Mouse (Mus musculus) hindlimb bud, embryonic 11.5 days (tissue): ENCODE results near the gene Bmper.

Experiments used
- DNase-seq: peaks from one replicate; pipeline ENCODE4 v3.0.0-alpha.2; 2012; ENCODE audit warnings: low read depth, low spot score; ENCODE audit errors: extremely low spot score

Gene Bmper

GRCm38 (mm10) chr9:23235368-23236002, 12.6 kb downstream of the Bmper start:
- DNase-seq, result no peak

DNA sequence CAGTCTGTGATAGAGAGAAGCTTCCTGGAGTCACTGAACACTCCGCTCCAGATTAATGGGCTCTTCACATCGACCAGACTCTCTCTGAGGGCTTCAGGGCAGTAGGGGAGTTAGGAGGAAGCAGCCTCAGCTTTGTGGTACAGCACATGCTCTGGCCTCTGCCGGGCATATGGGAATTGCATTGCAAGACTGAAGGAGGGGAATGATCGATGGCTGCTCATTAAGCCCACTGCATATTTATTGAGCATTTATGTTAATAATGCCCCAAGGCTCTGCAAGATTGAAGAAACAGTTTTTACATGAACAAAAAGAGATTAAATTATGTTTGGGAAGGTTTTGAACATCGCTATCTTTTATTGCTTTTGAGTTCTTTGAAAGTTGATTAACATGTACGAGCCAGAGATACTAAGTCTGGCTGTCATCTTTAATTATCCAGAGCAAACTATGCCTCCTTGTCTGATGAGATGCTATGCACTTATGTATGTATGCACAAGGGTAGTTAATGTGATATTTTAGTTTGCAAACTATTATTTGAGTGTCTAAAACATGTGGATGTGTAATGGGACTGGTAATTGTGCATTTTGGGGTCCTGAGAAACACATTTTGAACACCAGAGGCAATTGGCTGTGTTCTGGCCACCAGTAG, 13.9 kb downstream of the Bmper start:
- no peak for DNase-seq

- DNase-seq, result no peak
Observed at GRCm38 (mm10) chr9:23239011-23239410, 16.1 kb downstream of the Bmper start.

- no peak for DNase-seq
Observed at GRCm38 (mm10) chr9:23242911-23243310, 20.0 kb downstream of the Bmper start.

DNA sequence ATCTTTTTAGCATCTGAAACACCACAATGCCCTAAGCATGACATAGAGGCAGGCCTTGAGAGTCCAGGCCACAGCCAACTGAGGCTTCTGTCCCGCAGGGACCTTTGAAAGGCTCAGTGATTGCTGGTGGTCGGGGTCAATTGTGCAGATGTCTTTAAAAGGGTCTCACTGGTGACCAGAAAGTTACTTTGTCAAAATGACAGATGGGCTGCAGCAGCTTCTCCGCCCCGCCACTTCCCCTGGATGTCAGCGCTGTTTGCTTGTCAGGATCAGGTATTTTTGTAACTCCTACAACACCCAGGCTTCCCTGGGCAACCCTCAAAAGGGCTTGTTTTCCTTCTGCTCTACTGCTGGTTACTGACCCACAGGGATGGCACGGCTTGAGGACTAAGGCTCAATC, 21.0 kb downstream of the Bmper start:
- no peak for DNase-seq

DNA sequence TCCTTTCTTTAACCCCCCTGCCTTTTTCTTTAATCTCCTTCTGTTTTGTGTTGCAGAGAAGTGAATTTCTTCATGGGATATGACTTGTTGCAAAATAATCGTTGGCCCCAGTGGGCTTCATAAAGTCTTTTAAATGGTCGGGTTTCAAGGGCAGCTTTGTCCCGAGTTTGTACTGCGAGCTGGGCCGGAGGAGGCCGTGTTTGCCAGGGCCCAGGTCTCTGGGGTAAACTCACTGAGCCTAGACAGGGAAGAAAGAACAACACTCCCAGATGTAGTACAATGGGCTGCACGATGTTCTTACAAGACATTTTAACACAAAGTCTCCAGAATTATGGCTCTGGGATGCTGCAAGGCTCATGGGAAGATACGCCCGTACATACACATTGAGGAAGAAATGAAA, 23.5 kb downstream of the Bmper start:
- DNase-seq, result no peak

GRCm38 (mm10) chr9:23250026-23250425, 27.1 kb downstream of the Bmper start:
- no peak for DNase-seq

- no peak for DNase-seq
Observed at GRCm38 (mm10) chr9:23251001-23251400, 28.1 kb downstream of the Bmper start.

DNA sequence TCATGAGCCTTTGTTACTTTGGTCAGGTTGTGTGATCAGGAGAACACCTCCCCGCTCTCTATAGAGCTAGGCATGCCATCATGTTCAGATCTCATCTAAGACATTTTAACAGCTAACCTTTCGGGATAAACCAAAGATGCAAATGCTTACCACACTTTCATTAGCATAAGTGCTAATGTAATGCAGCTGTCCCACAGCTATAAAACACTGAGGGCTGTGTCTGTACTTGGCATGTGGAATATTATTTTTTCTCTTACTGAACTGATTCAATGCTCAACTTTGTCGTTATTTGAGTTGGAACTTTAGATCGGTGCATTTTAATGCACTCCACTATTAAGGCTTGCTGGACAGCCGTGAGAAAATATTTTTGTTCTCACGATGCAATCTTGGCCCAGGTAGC, 30.7 kb downstream of the Bmper start:
- DNase-seq, result no peak

DNA sequence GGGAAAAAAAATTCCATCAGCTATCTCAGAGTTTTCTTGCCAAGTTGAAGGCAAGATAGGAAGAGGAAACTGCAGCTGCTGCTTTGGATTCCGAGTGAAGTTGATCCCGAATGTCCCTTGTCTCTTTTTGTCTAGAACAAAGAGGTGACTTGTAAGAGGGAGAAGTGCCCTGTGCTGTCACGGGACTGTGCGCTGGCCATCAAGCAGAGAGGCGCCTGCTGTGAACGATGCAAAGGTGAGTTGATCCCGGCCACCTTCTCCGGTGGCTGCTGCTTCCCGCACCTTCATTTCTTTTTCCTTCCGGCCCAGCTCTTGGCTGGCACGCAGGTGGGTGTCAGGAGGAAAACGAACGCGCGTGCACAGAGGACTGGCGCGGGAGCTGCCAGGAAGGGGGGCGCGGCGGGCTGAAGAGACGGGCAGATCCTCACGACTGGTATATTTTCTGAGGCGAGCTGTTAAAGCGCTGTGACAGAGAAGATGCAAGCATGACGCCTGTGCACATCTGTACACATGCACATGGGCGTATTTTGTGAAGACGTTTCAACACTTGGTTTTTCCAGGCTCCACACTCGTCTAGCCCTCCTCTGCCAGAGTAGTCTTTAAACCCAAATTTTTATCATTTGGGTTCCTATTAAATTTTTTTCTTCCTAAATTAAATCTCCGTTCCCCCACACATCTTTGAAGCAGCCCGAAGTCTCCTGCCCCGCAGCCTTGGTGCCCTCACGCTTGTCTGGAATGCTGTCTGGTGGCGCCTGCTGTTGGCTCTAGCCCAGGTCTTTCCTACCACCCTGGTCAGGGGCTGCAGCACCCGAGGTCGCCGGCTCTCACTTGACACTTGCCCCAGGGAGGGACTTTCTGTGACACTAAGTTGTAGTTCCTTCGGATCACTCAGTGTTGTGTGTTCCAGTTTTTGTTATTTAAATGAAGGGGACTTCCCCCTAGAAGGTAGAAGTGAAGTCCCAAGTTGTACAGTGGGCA, 31.6 kb downstream of the Bmper start:
- DNase-seq, result no peak

DNA sequence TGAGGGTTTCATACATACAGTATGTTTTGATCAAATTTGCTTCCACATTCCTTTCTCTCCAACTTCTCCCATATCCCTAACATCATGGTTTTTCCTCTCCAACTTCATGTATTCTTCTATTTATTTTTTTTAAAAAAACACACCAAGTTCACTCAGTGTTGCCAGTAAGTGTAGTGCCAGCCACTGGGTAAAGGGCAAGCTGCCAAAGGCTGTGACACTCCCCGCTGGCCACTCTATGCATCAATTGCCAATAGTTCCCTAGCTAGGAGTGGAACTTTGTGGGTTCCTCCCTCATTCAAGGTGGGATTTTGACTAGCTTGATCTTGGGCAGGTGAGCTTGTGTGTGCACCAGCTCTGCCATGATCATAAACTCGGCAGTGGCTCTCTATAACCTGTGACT, 33.0 kb downstream of the Bmper start:
- DNase-seq, result no peak

- no peak for DNase-seq
Observed at GRCm38 (mm10) chr9:23256576-23256975, 33.7 kb downstream of the Bmper start.

DNA sequence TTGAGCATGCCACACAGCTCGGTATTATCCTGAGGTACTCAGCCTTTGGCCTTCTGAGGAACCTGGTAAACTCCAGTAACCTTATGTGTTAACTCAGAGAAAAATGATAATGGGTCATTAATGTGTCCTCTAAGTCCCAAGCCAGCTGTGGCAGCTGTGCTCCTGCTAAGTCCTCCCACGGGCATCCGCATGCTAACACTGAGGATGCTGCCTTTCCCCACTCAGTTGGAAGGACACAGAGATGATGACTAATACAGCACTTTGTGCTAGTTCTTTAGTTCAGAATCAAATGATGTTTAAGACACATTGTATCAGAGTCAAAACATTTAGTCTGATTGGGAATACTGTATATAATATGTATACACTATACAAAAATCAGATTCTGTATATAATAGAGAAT, 39.0 kb downstream of the Bmper start:
- DNase-seq, result no peak

GRCm38 (mm10) chr9:23262851-23263250, 40.0 kb downstream of the Bmper start:
- DNase-seq, result no peak

- DNase-seq, result no peak
Observed at GRCm38 (mm10) chr9:23264471-23264870, 41.6 kb downstream of the Bmper start.

DNA sequence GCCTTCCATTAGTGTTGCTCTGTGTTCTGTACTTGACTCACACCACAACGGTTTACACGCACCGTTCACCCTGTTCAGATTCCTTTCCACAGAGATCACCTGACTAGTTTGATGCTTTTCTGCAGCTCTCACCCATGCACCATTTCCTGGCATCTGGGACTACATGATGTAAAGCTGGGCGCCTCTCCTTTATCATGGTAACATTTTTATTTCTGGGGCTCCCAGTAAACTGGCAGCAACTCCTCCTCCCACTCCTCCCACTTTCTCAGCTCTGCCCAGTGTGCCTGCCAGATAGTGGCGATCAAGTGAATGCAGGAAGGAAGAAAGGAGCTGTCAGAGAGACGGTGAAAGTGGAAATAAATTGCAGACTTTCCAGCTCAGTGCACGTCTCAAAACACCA, 45.7 kb downstream of the Bmper start:
- no peak for DNase-seq

- no peak for DNase-seq
Observed at GRCm38 (mm10) chr9:23269087-23269486, 46.2 kb downstream of the Bmper start.

GRCm38 (mm10) chr9:23276244-23276643, 53.4 kb downstream of the Bmper start:
- no peak for DNase-seq

DNA sequence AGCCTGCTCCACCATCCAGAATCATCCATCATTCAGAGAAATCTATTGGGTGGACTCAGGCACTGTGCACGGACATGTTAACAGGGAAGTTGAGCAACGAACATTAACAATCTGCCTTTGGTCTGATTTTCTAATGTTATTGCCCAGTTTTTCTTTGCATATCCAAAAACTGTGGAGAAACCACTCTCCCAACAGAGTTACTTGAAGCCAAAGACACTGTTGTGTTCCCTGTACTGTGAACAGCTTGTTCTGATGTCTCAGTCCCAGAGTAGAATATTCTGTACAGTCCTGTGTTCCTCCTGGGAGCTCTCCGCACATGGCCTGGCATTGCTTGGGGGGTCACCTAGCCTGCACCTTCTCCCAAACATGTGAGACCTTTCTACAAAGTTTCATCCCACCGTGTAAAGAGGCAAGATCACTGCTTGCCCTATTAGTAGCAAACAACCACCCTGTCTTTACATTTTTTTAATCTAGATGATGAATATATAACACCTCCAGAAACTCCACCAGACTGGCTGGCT, 62.1 kb downstream of the Bmper start:
- no peak for DNase-seq

DNA sequence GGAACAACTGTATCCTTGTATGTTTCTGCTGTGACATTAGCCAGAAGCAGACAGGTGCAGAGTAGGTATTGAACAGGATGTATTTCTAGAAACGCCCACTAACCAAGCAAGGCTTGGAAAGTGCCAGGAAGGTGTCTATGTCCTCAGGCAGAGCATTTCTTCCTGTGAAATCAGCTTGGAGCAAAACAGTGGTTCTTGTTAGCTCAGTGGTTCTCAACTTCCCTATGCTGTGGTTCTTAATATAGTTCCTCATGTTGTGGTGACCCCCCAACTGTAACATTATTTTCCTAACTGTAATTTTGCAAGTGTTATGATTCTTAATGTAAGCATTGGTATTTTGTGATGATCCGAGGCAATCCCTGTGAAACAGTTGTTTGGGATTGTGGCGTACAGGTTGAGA, 70.7 kb downstream of the Bmper start:
- DNase-seq, result no peak

DNA sequence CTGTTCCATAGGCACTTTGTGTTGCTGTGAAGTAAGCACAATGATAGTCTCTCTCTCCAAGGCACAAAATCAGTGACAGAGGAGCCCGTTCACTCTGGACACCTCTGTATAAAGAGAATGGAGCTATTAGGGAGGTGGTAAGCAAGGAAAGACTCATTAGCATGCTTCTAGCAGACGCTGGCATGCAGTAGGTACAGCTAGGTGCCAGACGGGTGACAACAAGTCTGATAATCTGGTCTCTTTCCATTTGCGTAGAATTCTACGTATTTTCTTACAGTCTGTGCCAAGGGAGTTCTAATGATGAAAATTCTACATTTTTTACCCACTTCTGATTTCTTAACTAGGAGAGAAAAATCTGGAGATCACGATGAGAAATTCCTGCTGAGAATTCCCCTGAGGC, 72.7 kb downstream of the Bmper start:
- no peak for DNase-seq
